Mouse (Mus musculus): ENCODE measurements at regions not wholly inside any gene's neighbourhood (a gene's known extent, or its start where the extent isn't known, plus 50 kb on each side); places are given as distances from the start of the nearest gene placed in this dataset.

DNA sequence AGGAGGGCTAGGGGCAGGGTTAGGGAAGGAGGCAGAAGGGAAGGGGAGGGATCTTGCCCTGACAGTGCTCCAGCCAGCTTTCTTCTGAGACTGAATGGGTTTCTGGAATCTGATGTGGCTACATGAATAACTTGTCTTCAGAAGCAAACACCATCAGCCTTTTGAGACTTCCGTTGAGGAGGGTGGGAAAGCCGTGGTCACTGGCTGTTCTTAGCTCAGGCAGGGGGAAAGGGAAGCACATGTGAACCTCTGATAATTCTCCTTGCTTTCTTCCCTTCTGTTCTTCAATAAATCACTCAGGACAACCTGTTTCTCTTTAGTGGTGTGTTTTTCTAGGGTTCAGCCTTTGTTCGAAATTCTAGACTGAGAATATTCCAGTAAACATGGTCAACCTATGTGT lies 148.9 kb downstream of the Bcl11a start:
- no peak for DNase-seq (ENCODE audit: low read depth, low spot score)

DNA sequence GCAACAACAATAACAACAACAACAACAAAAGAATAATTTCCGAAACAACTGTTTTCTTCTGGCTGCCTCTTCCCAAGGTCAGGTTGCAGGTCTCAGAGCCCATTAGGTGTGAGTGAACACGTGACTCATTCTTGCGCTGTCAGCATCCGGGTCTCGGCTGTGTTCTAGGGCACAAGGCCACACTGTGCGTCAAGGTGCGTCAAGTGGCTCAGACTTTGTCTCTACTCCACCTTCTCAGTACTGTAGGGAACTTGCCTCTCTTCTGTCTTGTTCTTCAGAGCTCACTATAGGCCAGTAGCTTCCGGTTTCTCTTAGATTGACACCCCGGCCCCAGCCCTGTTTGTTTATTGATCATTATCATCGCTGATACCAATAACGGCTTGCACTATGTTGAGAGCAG lies 155.5 kb downstream of the Bcl11a start:
- no peak for DNase-seq (ENCODE audit: low read depth, low spot score)

DNA sequence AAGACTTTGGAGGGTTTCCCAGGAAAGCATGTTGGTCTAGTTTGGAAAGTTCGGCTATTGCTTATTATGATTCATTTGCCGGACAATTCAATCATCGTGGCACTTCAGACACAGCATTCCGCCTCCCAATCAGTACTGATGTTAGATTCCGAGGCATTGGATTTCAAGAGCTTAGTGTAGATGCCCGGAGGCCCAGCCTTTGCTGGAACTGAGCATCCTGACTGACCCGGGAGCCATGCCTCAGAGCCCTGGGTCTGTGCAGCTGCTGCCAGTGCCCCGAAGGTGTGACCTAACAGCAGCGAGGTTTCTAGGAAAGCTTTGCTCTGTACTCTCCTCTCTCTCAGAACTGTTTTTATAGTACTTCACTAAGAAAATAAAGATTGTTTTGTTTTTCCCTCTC lies 156.0 kb downstream of the Bcl11a start:
- no peak for DNase-seq (ENCODE audit: low read depth, low spot score)

DNA sequence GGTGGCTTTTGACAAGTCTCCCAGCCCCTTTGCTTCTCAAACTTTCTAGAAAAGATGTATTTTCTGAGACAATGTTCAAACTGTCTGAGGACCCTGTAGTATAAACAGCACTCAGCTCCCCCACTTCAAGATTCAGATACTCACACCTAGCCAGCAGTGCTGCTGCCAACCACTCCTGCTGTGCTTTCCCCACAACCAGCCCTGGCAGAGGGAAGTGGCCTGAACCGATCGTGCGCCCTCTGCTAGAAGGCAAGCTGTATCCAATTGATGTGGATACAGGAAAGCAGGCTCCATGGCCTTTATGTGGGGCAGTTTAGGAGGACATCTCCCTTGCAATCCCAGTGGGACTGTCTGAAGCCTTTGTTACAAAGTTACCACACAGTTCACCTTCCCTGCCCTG lies 156.6 kb downstream of the Bcl11a start:
- no peak for DNase-seq (ENCODE audit: low read depth, low spot score)

DNA sequence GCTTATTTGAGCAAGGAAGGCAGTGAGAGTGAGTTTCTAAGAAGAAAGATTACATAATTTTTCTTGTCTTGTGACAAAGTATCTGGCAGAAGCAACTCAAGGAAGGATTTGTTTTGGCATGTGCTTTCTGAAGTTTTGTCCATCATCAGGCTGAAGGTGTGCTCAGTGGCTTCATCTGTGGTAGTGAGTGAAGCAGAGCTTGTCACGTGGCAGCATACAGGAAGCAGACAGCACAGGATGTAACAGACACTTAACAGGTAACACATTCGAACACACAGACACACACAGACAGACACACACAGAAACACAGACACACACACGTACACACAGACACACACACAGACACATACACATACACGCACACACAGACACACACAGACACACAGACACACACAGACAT lies 157.5 kb downstream of the Bcl11a start:
- DNase-seq (ENCODE audit: low read depth, low spot score) = no peak

DNA sequence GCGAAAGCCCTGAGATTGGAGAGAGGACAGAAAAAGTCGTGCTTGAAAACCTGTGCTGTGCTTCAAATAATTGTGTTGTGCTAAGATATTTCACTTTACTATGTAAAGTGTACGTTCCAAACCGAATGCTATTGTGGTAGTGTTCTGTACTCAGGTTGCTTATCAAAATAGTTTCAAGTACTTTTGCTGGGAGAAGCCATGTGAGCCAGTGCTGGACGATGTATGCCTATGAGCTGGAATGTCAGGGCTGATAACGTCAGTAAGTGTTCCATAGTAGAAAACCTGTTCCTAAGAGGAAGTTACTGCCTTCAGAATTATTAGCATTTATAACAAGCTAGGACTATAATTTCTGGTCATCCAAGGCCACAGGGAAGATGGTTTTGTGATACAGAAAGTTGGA lies 161.8 kb downstream of the Bcl11a start:
- no peak for DNase-seq (ENCODE audit: low read depth, low spot score)

DNA sequence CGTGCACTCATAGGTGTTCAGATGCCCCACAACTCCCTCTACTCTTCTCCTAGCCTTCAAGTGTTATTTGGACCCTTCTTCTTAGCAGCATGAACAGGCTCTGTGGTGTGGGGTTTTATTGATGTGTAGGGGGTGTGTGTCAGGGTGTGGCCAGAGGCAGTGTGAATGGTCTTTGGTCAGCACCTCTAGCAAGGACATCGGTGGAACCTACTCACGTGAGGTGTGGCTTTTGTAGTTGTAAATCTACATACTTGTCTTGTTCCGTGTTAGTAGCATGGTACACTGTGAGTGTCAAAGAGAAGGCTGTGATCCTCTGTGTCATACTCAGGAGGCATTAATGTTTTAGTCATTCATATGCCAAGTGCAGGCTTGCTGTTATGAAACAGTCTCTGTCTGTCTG lies 164.2 kb downstream of the Bcl11a start:
- no peak for DNase-seq (ENCODE audit: low read depth, low spot score)

DNA sequence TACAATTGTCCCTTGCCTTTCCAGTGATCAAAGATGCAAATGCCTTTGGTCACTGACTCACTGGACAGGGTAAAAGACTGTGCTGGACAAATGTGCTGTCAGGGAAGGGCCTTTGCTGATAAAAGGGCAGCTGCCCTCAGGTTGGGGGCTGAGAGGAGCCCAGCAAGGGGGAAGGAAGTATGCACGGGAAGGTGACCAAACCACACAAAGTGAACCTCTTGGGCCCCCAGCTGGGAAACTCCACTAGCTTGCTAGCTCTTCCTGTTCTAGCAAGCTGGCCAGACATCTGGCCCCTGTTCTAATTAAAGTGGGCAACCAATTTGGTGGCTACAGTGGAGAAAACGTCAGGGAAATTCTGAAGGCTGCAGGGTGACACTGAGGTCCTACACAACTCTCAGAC lies 165.0 kb downstream of the Bcl11a start:
- DNase-seq (ENCODE audit: low read depth, low spot score) = no peak

DNA sequence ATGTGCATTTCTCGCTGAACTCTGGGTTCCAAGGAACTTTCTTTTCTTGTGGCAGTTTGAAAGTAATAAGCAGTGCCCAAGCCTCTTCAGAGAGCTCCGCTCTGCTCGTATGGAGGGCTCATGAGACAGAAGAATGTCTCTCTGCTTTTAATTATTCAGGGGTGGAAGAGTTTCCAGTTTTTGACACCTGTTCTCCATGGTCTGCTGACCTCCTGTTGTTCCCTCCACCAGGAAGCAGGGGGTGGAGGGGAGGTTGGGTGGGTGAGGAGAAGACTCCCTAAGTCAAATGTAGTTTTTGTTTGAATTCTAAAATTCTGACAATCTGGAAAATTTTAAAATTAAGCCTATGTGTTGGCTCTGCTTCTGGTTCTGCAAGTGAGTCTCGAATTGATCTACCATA lies 167.5 kb downstream of the Bcl11a start:
- no peak for DNase-seq (ENCODE audit: low read depth, low spot score)

DNA sequence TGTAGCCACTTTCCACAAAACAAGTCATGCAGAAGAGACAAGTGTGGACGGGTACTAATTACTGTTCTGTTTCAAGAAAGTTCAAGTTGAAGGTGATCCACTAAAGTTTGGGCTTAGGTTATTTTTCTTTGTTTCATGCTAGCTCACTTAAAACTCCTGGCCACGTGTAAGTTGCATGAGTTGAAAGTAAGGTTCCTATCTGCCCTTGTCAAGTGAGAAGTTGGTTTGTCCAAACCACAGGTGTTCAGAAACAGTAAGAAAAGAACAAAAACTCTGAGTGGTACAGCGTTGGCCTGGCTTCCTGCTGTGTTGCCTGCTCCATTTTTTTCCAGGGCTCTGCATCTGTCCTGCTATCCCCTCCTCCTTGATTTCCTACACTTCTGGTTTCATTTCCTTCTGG lies 168.5 kb downstream of the Bcl11a start:
- DNase-seq (ENCODE audit: low read depth, low spot score) = no peak

DNA sequence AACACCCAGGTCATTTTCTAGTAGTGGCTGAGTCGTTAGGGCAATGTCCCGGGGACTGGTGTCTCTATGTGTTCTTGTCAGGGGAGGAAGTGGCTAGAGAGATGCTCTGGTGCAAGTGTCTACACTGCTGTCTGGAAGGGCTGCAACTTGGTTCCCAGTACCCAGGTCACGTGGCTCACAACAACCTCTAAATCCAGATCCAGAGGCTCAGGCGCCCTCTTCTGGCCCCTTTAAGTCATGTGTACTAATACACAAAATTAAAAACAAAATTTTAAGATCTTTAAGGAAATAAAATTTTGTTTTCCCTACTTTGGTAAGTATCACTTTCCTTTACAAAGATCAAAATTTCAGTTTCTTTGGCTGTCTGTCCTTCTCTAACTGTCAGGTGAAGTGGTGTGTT lies 169.4 kb downstream of the Bcl11a start:
- DNase-seq (ENCODE audit: low read depth, low spot score) = no peak

DNA sequence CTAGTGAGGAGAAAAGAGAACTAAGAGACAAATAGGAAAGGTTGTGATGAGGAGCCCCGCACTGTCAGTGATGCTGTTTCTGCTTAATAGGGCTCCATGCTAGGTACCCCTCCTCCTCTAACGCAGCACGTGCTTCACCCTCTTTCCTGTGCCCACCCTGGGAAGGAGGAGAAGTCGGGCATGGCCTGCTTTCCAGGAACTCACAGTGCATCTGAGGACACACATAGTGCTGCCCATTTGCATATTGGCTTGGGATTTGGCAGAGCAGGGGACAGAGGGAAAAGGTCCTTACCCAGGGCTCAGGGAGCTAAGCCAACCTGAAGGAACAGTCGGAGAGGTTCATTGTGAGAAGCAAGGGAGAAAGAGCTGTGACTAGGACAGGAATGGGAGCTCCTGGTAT lies 173.7 kb downstream of the Bcl11a start:
- DNase-seq (ENCODE audit: low read depth, low spot score) = no peak

DNA sequence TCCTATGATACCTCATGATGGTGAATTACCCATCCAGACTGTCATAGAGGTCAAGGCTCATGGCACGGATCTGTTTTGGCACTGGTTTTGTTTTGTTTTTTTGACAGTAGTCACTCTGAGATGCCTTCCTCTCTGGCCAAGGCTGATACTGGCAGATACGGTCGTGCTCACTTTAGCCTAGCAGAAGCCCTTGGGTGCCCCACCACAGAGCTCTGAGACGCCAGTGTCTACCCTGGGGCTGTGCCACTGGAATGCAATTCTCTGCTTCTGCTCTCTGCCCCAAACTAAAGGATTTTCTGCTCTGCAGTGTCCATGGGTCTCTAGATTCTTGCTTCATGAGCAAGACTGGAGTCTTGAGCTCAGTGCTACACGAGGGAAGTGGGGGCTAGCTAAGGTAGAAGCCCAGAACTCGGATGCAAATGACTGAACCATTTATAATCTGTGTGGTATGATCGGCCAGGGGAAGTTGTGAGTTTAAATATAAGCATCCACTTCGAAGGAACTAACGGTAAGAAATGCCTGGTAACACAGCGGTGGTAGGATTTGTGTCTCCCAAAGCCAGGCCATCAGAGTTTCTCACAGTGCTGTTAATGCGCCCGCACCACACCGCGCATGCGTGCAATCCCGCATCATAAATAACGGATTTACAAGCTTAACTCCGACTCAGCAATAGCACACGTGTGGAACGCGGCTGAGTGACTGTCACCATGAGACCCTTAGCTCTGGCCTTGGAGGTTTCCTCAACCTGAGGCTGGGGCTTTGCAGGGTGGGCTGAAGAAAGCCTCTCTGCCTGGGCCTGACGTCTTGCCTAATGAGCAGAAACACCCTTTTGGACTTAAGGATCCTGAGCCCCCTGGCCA lies 177.6 kb downstream of the Bcl11a start:
- no peak for DNase-seq (ENCODE audit: low read depth, low spot score)

DNA sequence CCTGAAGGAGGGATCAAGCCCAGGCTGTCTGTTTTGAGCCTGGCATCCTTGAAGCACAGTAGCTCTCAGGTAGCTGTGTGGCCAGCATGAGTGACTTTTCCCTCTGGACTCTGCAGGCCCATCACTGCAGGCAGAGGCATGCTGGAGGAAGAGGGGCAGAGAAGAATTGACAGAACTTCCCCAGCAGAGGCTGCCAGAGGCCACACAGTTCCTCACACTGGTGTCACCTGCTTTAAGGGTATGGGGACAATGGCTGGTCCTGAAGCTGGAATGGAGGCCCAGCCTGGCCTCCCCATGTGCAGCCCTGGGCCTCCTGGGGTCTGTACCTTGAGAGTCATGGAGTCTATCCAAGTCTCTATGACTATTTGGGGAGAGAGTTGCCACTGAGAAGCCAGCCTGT lies 179.9 kb downstream of the Bcl11a start:
- no peak for DNase-seq (ENCODE audit: low read depth, low spot score)

DNA sequence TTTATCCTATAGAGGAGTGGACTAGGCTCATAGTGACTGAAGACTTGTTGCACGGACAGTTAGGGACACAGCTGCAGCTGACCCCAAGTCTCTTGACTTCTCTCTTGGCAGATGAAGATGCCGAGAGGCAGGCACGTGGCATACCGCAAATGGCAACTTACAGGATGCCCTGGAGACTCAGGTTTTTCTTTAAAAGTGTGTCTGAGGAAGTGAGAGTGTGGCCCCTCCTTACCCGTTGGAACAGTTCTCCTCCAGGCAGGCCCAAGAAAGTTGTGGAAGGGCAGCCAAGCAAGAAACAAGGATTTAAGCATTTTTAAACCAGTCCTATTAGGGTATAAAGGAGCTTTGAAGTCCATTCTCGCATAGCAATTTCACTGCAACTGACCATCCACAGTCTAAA lies 180.5 kb downstream of the Bcl11a start:
- no peak for DNase-seq (ENCODE audit: low read depth, low spot score)

DNA sequence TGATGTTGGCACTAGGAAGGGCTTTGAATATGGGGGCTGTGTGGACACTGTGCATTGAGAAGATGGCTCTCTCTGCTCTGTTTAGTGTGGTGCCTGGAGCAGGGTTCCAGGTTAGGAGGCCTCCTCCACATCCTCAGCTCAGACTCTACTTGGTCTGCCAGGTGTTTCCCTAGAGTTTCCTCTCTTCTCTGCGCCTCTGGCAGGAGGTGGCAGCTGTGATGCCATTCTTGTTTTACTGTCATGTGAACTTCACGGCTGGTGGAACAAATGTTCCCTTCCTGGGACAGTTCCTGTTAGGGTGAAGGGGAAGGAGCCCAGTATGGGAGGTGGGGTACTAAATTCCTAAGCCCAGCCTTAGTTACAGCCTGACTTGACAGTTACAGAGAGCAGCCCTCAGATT lies 181.8 kb downstream of the Bcl11a start:
- DNase-seq (ENCODE audit: low read depth, low spot score) = no peak

DNA sequence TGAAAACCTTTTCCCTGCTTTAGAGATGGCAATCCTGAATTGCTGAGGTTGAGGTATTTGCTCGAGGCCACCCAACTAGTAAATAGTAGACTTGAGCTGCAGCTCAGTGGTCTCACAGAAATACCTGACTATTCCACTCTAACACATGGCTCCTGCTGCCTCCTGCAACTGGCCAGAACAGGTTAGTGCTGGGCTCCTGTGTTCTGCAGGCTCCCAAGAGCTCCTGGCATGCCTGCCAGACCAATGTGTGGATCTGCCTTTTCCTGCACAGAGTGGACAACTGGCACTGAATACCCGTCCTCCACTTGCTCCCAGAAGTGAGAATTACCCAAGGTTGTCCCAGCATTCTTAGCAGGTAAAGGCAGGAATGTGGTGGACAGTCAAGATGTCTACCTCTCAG lies 191.2 kb downstream of the Bcl11a start:
- DNase-seq (ENCODE audit: low read depth, low spot score) = no peak

DNA sequence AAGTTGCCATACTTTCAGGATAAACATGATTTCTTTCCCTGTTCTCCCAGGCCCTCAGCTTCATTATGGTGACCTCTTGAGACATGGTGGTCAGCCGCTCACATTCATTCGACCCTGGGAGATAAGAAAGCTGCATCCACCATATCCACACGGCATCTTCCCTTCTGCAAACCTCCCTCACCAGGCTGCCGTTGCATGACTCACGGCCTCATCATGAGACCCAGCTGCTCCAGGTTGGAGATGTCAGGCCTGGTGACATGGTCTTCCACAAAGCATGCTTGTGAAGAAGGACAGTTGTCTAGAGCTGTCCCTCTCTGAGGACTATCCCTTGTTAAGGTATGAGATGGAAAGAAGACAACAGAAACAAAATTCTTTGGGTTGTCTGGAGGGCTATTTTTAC lies 203.8 kb downstream of the Bcl11a start:
- DNase-seq (ENCODE audit: low read depth, low spot score) = no peak

DNA sequence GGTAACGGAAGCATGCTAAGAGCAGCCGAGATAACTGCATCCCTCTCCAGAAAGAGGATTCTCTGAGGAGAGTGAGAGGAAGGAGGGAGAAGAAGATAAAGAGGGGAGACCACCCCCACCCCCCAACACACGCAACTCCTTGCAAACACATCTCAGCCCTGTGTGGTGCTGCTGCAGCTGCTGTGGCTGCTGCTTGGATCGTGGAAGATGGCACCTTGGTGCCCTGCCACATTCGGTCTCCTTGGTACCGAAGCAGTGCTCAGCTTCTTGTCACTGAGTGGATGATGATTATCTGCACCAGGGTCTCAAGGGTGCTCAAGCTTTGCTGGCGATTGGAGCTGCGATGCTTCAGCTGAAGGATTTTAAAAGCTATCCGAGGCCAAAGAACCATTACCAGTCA lies 204.7 kb downstream of the Bcl11a start:
- no peak for DNase-seq (ENCODE audit: low read depth, low spot score)

DNA sequence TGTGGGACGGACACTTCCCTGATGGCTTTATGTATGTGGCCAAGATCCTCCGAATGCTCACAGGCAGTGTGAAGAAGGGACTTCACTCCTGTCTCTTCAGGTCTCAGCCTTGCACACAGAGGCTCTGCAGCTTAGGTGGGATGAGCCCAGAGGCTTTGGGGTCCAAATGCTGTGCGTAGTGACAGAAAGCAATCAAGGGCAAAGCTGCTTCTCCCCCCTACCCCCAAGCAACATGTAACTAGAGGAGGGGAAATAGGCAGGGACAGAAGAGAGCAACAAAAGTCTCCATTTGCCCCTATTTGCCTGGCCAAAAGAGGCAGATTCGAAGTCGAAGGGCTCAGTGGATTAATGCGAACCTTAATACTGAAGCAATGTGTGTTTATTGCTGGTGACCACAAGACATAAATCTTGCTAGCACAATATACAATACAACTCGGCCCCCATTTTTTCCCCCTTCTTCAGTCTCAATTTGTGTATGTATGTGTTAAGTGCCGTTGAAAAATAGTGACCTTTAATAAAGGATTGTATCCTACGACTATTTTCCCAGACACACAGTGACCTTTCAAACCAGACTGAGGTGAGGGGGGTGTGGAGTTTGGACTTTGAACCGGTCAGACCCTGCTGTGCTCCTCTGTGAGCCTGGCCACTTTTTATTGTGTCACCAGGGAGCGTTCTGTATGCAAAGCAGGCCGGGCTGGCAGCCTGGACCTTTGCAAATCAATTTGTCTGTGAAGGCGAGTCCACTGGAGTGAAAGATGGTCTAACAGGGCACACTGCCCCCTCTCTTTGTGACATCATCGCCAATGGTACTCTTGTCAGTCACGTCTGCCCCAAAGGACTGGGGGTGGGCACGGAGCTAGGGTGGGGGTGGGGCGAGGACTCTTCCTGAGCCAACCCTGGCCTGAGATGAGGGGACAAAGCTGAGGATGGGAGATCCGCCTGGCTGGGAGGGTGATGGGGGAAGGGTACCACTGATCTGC lies 208.6 kb downstream of the Bcl11a start:
- DNase-seq (ENCODE audit: low read depth, low spot score) = no peak

DNA sequence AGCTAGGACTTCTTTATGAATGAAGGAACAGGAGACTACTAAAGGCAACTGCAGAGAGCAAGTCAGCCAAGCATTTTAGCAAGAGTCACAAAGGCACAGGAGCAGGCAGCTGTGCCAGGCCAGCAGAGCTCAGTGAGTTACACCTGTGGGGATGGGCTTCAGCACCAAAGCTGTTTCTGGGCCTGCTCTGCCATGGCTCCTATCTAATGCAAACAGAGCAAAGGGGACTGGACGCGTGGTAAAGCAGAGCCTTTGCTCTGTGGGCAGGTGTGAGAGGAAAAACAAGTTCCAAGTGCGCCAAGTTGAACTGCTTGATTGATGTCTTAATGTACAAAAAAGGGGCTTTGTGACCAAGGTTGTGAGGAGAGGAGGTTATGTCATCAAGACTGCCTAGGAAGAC lies 215.4 kb downstream of the Bcl11a start:
- DNase-seq (ENCODE audit: low read depth, low spot score) = no peak

DNA sequence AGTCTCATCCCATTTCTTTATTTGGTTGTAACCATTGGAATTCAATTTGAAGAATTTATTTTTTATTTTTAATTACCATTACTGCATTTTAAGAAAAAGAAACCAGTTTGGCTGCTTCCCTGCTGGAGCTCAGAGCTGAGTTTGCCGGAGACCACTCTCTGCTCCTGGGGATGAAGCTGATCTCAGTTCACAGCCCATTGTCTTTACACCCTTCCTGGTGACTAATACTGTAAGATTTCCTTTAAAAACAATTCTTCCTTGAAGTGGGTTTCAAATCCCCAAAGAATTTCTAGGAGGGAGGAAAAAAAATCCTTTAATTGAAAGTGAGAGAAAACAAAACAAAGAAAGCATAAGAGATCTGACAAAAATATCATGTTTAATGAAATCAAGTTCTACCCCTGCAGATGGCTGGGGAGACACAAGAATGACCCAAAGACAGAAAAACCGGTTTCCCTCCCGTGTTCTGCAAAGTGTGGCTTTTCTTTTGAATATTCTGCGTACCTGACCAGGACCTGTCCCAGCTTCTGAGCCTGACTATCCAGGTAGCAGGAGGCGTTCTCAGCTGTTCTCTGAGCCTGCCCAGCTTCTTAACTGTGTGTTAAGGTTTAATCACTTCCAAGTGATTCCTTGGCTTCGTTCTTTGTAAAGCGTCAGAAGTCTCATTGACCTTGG lies 216.1 kb downstream of the Bcl11a start:
- DNase-seq (ENCODE audit: low read depth, low spot score) = no peak

Data from CD4-positive, CD25-positive, alpha-beta regulatory T cell, adult 2 months (primary cell).